Mouse (Mus musculus) stomach, embryonic 15.5 days (tissue): ENCODE results near the gene Cldn5. TPM values are rescaled to one million over a fixed set of nuclear protein-coding genes. Genes with fewer than 3 reads are reported as not detected.

Experiments
- ATAC-seq: fragments of 200-750 bp; cut with Nextera tagmentation; 2 replicates; pipeline ENCODE4 v1.8.0; 2017; ENCODE audit warnings: low read depth, moderate number of reproducible peaks, moderate TSS enrichment; ENCODE audit not compliant: insufficient read depth, low FRiP score
- H3K27ac ChIP-seq: fragments of 300-500 bp; sonication (generic); 2 replicates; pipeline ENCODE4 v1.5.1; 2015; ENCODE audit warnings: mild to moderate bottlenecking, inconsistent platforms
- H3K27me3 ChIP-seq: fragments of 300-500 bp; sonication (generic); replicated peaks from 2 replicates; pipeline ENCODE4 v1.6.1; 2015; ENCODE audit warnings: inconsistent platforms
- H3K36me3 ChIP-seq: fragments of 300-500 bp; sonication (generic); 2 replicates; pipeline ENCODE4 v1.6.1; 2015; ENCODE audit warnings: inconsistent platforms
- H3K4me1 ChIP-seq: fragments of 300-500 bp; sonication (generic); 2 replicates; pipeline ENCODE4 v1.6.1; 2015; ENCODE audit warnings: inconsistent platforms
- H3K4me2 ChIP-seq: fragments of 300-500 bp; sonication (generic); 2 replicates; pipeline ENCODE4 v1.6.1; 2015; ENCODE audit warnings: mild to moderate bottlenecking, inconsistent platforms
- H3K4me3 ChIP-seq: fragments of 300-500 bp; sonication (generic); replicated peaks from 2 replicates; pipeline ENCODE4 v1.5.1; 2015; ENCODE audit warnings: inconsistent platforms
- H3K9ac ChIP-seq: fragments of 300-500 bp; sonication (generic); 2 replicates; pipeline ENCODE4 v1.6.1; 2015; ENCODE audit warnings: inconsistent platforms
- H3K9me3 ChIP-seq: fragments of 300-500 bp; sonication (generic); 2 replicates; pipeline ENCODE4 v1.6.1; 2016; ENCODE audit warnings: inconsistent platforms
- WGBS: fragments of 180-500 bp; shearing (Covaris S2); methylation state at CpG from one replicate; pipeline ENCODE4 v1.1.7; 2015; 5-methylcytosine and 5-hydroxymethylcytosine counted together
- polyA plus RNA-seq: library from polyadenylated mRNA; unstranded; fragments of >200 nt; fragmentation: Nextera tagmentation; extraction: Ambion mirVana; gene quantifications from 2 replicates; pipeline ENCODE4 v1.2.1, GENCODE M21; 2015

The Cldn5 gene
- polyA plus RNA-seq, 1 experiment from 2014 or later: 30.9 TPM

DNA sequence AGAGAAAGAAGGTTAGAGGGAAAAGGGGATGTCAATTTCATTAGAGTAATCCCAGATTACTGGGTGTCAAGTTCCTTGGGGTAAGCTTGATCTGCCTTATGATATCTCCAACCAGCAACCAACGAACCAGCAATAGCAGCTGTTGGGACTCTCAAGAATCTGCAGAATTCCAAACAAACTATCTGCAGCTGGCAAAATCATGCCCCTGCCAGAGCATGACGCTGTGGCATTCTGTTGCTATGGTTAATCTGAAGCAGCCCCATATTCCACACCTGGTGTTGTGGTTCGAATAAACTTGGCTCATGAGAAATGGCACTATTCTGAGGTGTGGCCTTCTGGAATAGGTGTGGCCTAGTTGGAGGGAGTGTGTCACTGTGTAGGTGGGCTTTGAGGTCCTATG is 13.7 kb upstream of the Cldn5 start:
- Histone ChIP-seq H3K27me3 (no peaks in the 10 kb centered on the region), H3K27ac (no peak overlapping the region), H3K4me3 (no peak overlapping the region), H3K4me2 (no peak overlapping the region), H3K9me3 (no peaks in the 10 kb centered on the region), H3K4me1 (no peaks in the 10 kb centered on the region), H3K36me3 (no peaks in the 10 kb centered on the region), H3K9ac (no peak overlapping the region)
- WGBS: 53% methylated on average over 3 of the region's 3 CpGs
- no peak for ATAC-seq

DNA sequence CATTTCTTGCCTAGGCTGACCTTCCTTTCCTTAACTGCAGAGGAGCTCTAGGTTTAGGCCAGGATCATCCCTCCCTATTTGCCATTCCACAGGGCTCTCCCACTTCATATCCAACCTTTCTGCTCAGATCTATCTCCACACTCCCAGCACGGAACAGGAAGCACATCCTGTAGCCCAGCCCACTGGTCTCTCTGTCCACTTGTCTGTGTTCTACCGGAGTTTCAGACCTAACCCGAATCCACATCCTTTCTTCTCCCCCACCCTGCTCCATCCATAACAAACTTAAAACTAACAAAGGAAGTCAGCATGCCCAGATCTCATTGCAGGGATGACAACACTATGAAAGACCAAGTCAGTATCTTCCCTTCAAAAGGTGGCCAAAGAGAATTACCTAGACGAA is 10.3 kb upstream of the Cldn5 start:
- Histone ChIP-seq H3K4me1 (no peaks in the 10 kb centered on the region), H3K36me3 (no peaks in the 10 kb centered on the region), H3K27ac (no peak overlapping the region), H3K9me3 (no peaks in the 10 kb centered on the region), H3K4me2 (no peak overlapping the region), H3K27me3 (no peaks in the 10 kb centered on the region), H3K9ac (no peak overlapping the region), H3K4me3 (no peak overlapping the region)
- WGBS: 77% methylated on average over 4 of the region's 4 CpGs
- ATAC-seq: no peak

DNA sequence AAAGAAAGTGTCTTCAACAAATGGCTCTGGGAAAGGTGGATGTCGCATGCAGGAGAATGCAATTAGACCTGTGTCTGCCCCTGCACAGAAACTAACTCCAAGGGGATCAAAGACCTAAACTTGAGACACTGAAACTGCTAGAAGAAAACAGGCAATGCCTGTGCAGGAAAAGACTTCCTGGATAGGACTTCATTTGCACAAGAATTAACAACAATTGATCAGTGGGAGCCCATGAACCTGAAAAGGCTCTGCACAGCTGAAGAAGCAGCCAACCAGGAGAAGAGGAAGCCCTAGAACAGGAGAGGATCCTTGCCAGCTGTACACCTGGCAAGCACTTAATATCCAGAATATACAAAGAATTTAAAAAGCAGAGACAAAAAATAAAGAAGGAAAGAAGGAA is 7.1 kb upstream of the Cldn5 start:
- Histone ChIP-seq H3K9me3 (no peaks in the 10 kb centered on the region), H3K4me3 (no peak overlapping the region), H3K36me3 (no peaks in the 10 kb centered on the region), H3K27me3 (no peaks in the 10 kb centered on the region), H3K9ac (no peak overlapping the region), H3K4me1 (no peaks in the 10 kb centered on the region), H3K27ac (no peak overlapping the region), H3K4me2 (no peak overlapping the region)
- WGBS: 46% methylated on average over 1 of the region's 1 CpGs
- no peak for ATAC-seq

DNA sequence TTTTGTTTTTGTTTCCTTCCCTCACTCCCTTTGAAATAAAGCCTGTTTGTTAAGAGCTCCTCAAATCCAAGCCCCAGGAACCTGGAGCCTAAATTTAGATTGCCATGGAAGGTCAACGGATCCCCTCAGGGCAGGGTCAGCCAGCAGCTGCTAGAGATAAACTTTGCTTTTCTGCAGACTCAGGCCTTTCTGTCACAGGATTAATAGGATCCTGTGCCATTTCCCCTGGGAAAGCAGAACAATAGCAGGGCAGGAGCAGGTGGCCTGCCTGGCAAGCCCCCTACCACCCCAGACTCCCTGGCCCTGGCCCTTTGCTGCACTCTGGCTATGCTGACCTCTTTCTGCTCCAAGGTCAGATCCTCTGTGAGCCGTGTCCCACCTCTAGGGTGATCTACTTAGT is 2.7 kb upstream of the Cldn5 start:
- no peaks in the 10 kb centered on the region for H3K9me3 ChIP-seq
- no peak for ATAC-seq
- no peak overlapping the region for H3K27ac ChIP-seq
- H3K4me2 ChIP-seq: no peak overlapping the region
- no peak overlapping the region for H3K4me3 ChIP-seq
- H3K27me3 ChIP-seq: peaks cover 35% of the 10 kb centered on the region
- H3K4me1 ChIP-seq: peaks cover 5% of the 10 kb centered on the region; the same call in 1 of the 2 replicates
- no peaks in the 10 kb centered on the region for H3K36me3 ChIP-seq
- H3K9ac ChIP-seq: no peak overlapping the region
- WGBS: 26% methylated on average over 2 of the region's 2 CpGs

DNA sequence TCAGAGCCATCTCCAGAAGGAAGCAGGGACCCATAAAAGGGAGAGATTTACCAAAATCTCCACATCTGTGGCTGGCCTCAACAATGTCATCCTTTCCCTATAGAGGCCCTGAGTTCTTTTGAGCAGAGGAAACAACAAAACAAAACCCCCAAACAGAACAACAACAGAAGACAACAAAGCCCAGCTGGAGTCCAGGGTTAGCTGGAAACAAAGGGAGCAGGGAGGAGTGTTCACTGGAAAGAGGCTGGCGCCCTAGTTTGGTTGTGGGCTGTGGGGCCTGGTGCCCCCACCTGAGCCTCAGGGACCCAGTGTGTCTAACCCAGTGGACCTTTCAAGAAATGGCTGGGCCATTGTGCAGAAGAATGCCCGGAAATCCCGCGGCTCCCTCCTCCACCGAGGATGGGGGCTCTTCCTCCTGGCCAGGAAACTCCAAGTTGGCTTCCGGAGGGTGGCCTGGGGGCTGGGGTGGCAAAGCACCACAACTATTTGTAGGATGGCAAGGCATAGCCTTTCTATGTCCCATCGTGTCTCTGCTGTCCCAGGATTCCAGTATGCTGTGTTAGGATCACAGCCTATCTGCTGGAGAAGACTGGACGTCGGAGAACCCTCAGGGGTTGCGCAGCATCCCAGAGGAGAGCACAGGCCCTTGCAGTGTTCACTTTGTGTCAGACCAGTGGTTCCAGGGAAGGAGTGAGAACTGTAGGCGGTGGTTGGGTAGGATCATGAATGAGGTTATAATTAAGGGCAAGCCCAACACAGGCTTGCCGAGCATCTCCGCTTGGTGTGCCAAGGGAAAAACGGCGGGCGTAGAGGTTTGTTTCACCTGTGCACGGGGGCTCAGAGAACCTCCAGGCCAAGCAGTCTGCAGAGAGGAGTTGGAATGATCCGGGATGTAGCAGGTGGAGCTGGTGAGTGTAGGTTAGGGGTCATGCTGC is 759 bp upstream of the Cldn5 start:
- Histone ChIP-seq H3K27ac (peak overlapping the region; percentile 51; the same call in 1 of the 2 replicates), H3K9me3 (no peaks in the 10 kb centered on the region), H3K4me1 (peaks cover 5% of the 10 kb centered on the region; the same call in 1 of the 2 replicates), H3K4me2 (peak overlapping the region; percentile 21; the same call in 1 of the 2 replicates), H3K4me3 (no peak overlapping the region), H3K27me3 (peaks cover 38% of the 10 kb centered on the region), H3K9ac (no peak overlapping the region), H3K36me3 (no peaks in the 10 kb centered on the region)
- WGBS: 48% methylated on average over 18 of the region's 18 CpGs
- ATAC-seq: no peak

DNA sequence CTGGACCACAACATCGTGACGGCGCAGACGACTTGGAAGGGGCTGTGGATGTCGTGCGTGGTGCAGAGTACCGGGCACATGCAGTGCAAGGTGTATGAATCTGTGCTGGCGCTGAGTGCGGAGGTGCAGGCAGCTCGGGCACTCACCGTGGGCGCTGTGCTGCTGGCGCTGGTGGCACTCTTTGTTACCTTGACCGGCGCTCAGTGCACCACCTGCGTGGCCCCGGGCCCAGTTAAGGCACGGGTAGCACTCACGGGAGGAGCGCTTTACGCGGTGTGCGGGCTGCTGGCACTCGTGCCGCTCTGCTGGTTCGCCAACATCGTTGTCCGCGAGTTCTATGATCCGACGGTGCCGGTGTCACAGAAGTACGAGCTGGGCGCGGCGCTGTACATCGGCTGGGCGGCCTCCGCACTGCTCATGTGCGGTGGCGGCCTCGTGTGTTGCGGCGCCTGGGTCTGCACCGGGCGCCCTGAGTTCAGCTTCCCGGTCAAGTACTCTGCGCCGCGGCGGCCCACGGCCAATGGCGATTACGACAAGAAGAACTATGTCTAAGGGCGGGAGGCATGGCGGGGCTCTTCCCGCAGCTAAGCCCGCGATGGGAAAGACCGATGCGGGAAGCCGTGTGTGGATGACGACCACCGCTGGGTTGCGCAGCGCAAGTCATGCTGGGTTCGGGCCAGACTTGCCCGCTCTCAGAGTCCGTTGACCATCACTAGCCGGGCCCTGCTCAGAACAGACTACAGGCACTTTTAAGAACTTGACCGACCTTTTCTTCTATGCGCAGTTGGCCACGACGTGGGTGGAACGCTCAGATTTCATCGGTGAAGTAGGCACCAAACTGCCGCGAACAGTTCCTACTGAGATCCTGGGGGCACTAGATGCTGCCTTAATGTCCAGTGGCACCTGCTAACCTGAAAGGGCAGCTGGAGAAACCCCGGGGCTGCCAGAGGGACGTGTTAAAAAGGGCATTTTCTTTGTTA is 744 bp downstream of the Cldn5 start:
- no peak for ATAC-seq
- Histone ChIP-seq H3K9ac (peak overlapping the region; percentile 29; the same call in 1 of the 2 replicates), H3K4me3 (peak overlapping the region; percentile 42), H3K36me3 (peaks cover 3% of the 10 kb centered on the region; the same call in 1 of the 2 replicates), H3K4me2 (peak overlapping the region; percentile 71), H3K9me3 (no peaks in the 10 kb centered on the region), H3K27me3 (peaks cover 38% of the 10 kb centered on the region), H3K4me1 (peaks cover 5% of the 10 kb centered on the region; the same call in 1 of the 2 replicates), H3K27ac (no peak overlapping the region)
- WGBS: 3% methylated on average over 80 of the region's 80 CpGs

DNA sequence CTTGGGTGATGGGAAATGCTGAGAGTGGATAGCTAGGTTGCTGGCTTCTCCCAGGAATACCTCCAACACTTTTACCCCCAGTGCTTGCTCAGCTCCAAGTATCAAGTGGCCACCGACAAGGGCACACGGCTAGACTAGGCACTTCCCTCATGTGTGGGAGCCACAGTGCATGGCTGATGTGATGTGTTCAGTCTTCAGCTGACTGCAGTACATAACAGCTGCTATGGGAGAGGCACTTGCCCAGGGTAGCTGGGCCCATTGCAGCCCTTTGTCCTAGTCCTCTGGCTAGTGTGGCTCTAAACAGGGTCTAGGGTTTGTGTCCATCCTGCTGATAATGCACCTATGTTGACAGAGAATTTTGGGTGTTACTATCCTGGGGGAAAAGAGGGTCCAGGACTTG is 1.8 kb downstream of the Cldn5 start:
- Histone ChIP-seq H3K4me2 (no peak overlapping the region; the same call in 1 of the 2 replicates), H3K36me3 (peaks cover 6% of the 10 kb centered on the region; the same call in 1 of the 2 replicates), H3K27me3 (peaks cover 38% of the 10 kb centered on the region), H3K9ac (no peak overlapping the region), H3K9me3 (no peaks in the 10 kb centered on the region), H3K4me1 (peaks cover 5% of the 10 kb centered on the region; the same call in 1 of the 2 replicates), H3K4me3 (peak overlapping the region; percentile 42), H3K27ac (no peak overlapping the region)
- 56% methylated on average over 2 of the region's 2 CpGs for WGBS
- no peak for ATAC-seq

DNA sequence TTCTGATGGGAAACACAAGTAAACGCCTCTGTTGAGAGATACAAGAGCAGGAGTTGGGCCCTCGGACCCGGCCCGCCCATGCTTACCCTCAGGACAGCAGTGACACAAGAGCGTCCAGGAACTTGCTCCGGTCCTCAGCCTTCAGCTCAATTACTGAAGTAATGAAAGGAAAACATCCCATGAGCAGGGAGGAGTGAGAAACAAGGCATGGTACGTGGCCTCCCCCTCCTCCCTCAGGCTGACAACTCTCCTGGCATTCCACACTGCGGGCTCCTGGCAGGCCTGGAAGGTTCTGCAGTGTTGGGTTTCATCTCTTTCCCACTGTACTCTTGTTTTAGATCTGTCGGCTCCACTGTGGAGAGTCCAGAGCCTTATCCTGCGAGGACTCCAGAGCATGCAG is 5.2 kb downstream of the Cldn5 start:
- WGBS: 86% methylated on average over 10 of the region's 10 CpGs
- no peak for ATAC-seq
- H3K27ac ChIP-seq: no peak overlapping the region

DNA sequence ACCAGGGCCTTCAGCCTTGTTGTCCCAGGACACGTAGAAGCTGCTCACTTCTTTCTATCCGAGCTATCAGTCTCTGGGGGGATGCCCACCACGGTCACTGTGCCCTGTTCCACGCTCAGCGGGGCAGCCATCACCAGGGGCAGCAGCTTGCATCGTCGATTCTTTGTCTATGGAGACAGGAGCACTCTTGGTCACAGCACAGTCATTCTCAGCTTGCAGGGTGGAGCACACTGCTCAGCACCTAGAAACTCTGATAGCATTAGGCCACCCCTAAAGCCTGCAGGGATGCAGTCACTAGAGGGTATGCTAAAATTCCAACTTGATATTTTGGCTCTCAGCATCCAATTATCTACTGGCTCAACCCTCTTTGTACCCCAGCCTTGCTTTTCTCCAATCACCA is 8.4 kb downstream of the Cldn5 start:
- WGBS: 86% methylated on average over 7 of the region's 7 CpGs
- no peaks in the 10 kb centered on the region for H3K4me1 ChIP-seq
- no peaks in the 10 kb centered on the region for H3K9me3 ChIP-seq
- H3K4me2 ChIP-seq: no peak overlapping the region
- H3K27me3 ChIP-seq: no peaks in the 10 kb centered on the region
- no peak overlapping the region for H3K27ac ChIP-seq
- no peak overlapping the region for H3K4me3 ChIP-seq
- H3K9ac ChIP-seq: no peak overlapping the region
- no peak for ATAC-seq
- H3K36me3 ChIP-seq: peaks cover 20% of the 10 kb centered on the region; the same call in 1 of the 2 replicates

More for the DNA sequence above, 5.2 kb downstream of the Cldn5 start:
- no peak overlapping the region for H3K4me2 ChIP-seq
- H3K27me3 ChIP-seq: peaks cover 25% of the 10 kb centered on the region
- no peak overlapping the region for H3K9ac ChIP-seq
- peaks cover 11% of the 10 kb centered on the region; the same call in 1 of the 2 replicates for H3K36me3 ChIP-seq
- H3K4me3 ChIP-seq: no peak overlapping the region
- no peaks in the 10 kb centered on the region for H3K9me3 ChIP-seq
- peaks cover 5% of the 10 kb centered on the region; the same call in 1 of the 2 replicates for H3K4me1 ChIP-seq

DNA sequence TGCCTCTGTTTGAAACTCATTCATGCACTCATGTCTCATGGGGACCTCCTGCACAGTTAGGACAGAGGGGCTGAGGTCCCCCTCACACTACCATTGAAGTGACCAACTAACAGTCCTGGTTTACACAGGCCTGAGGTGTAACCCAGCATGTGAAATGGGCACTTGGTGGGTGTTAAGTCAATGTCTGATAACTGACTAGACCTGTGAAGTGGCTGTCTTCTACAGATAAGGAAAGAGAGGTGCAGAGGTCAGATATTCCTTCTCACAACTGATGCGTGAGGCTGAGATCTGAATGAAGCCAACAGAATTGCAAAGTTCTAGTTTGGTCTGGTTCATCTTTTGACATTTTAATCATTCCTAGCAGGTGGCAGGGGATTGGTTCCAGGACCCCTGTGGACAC is 8.8 kb downstream of the Cldn5 start:
- WGBS: 83% methylated on average over 1 of the region's 1 CpGs

DNA sequence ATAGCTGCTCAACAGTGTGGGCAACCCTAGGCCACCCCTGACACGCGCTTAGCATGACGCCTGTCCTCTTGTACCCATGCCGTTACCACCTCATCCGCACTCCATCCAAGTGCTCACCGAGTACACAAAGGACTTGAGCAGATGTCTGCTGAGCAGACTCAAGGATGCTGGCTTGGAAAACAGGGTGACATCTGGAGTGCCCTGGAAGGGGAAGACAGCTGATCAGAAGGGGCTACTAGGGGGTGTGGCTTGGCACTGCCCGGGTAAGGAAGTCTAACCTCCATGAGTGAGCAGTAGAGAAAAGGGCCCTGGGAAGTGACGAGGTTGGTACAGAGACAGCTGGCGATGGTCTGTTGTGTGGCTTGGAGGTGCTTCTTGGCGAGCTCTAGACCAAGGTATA is 10.0 kb downstream of the Cldn5 start:
- WGBS: 94% methylated on average over 10 of the region's 10 CpGs
- no peak overlapping the region for H3K4me2 ChIP-seq
- no peaks in the 10 kb centered on the region for H3K27me3 ChIP-seq
- H3K27ac ChIP-seq: no peak overlapping the region
- H3K4me1 ChIP-seq: no peaks in the 10 kb centered on the region
- H3K9ac ChIP-seq: no peak overlapping the region
- no peaks in the 10 kb centered on the region for H3K9me3 ChIP-seq
- ATAC-seq: no peak
- H3K4me3 ChIP-seq: no peak overlapping the region
- peaks cover 17% of the 10 kb centered on the region; the same call in 1 of the 2 replicates for H3K36me3 ChIP-seq

More for the DNA sequence above, 8.8 kb downstream of the Cldn5 start:
- H3K9me3 ChIP-seq: no peaks in the 10 kb centered on the region
- peaks cover 20% of the 10 kb centered on the region; the same call in 1 of the 2 replicates for H3K36me3 ChIP-seq
- no peak overlapping the region for H3K4me3 ChIP-seq
- H3K9ac ChIP-seq: no peak overlapping the region
- no peaks in the 10 kb centered on the region for H3K4me1 ChIP-seq
- no peaks in the 10 kb centered on the region for H3K27me3 ChIP-seq
- H3K27ac ChIP-seq: no peak overlapping the region
- no peak overlapping the region for H3K4me2 ChIP-seq
- ATAC-seq: peak; percentile 65; the same call in 1 of the 2 replicates
